In the genomic region with DNA sequence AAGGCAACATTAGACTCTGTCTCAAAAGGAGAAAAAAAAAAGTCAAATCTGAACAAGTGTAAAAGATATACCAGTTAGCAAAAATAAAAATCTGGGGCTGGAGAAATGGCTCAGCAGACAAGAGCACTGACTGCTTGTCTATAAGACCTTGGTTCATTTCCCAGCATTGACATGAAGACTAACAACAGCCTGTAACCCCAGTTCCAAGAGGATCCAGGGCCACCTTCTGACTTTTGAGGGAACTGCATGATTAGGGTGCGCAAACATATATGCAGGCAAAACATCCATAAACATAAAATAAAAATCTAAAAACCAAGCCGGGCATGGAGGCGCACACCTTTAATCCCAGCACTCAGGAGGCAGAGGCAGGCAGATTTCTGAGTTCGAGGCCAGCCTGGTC, we compare ENCODE assay signal across 21 mouse cellular contexts. TPM values are rescaled to one million over a fixed set of nuclear protein-coding genes. Genes with fewer than 3 reads are reported as not detected.
DNase-seq lines count a peak whose midpoint lies in the region; TF ChIP-seq lines count a peak whose summit lies in the region.
"Had no signal": no experiment of that assay in that cellular context is flagged by ENCODE, and none has a peak within 500 bp of the region (broad histone marks: within the 10 kb centered on the region; RNA-seq: fewer than 3 reads in every experiment).

No protein-coding gene starts in this region.

- TF ChIP-seq CTCF in MEL (IDR thresholded peaks at IDR 0.05 in 2 of 3, conservative IDR thresholded peaks at IDR 0.05 in 1 of 3; ENCODE audit: control insufficient read depth in 1 of 3, insufficient read depth in 1 of 3, low read depth in 2 of 3, low read length in 3 of 3, poor library complexity in 1 of 3, severe bottlenecking in 1 of 3), result peak in 1 of 3 experiments; percentile 57; a peak in 3 of 6 replicates

- TF ChIP-seq EP300 in MEL (IDR thresholded peaks at IDR 0.05; ENCODE audit: low read depth in 1 of 2, low read length in 2 of 2), result no peak

- H3K36me3 ChIP-seq in MEL (ENCODE audit: control insufficient read depth in 1 of 2, insufficient read depth in 2 of 2, low read length in 2 of 2), result peaks cover 0 to 11% of the 10 kb centered on the region in 2 experiments; a peak in 2 of 4 replicates
- H3K36me3 ChIP-seq: hindbrain, embryonic 12.5 days had no signal

- DNase-seq in kidney, adult 9 months, result peak; percentile 12
- DNase-seq in kidney, adult 18-20 months, result no peak
- peak; percentile 29 for DNase-seq in thymus, postnatal 0 days (ENCODE audit: low spot score)
- DNase-seq in thymus, postnatal 10 days (ENCODE audit: low spot score in 2 of 2), result no peak
- peak; percentile 57 for DNase-seq in MEL (ENCODE audit: low read depth, low spot score)
- DNase-seq in retina, embryonic 14.5 days (ENCODE audit: low spot score), result peak; percentile 11
- no peak for DNase-seq in gastrocnemius, adult 18-20 months (ENCODE audit: low spot score)
- DNase-seq in cerebellum, adult 9-11 months, result no peak
- DNase-seq: cerebellum, adult 9-10 months; gastrocnemius, postnatal 36 days; kidney, adult 8-10 months; right cerebral cortex, adult 18-20 months had no signal

- peaks cover 16% of the 10 kb centered on the region for H3K79me2 ChIP-seq in MEL (ENCODE audit: control insufficient read depth, insufficient read depth, low read length, poor library complexity)

- peak; percentile 49 for TF ChIP-seq RAD21 in MEL (IDR thresholded peaks at IDR 0.05; ENCODE audit: low read depth, low read length)

- no peak for TF ChIP-seq POLR2A in MEL (IDR thresholded peaks at IDR 0.05; ENCODE audit: control insufficient read depth in 1 of 2, insufficient read depth in 1 of 2, low read depth in 1 of 2, low read length in 2 of 2, poor library complexity in 1 of 2)

- no peaks in the 10 kb centered on the region for H3K27me3 ChIP-seq in MEL (ENCODE audit: control insufficient read depth in 1 of 2, insufficient read depth in 2 of 2, low read length in 2 of 2)
- H3K27me3 ChIP-seq: hindbrain, embryonic 12.5 days; megakaryocyte, embryonic 14.5 days had no signal

- peaks cover 0 to 17% of the 10 kb centered on the region in 2 experiments; a peak in 3 of 4 replicates for H3K4me1 ChIP-seq in MEL (ENCODE audit: control insufficient read depth in 1 of 2, insufficient read depth in 2 of 2, low read length in 2 of 2)

- H3K4me3 ChIP-seq in MEL (ENCODE audit: control insufficient read depth in 1 of 2, insufficient read depth in 1 of 2, low read depth in 2 of 2, low read length in 2 of 2), result no peak overlapping the region
- H3K4me3 ChIP-seq: erythroblast, embryonic 14.5 days; hindbrain, embryonic 12.5 days; megakaryocyte, embryonic 14.5 days had no signal

- H3K27ac ChIP-seq in MEL (ENCODE audit: control insufficient read depth, low read depth, low read length), result no peak overlapping the region
- H3K27ac ChIP-seq: hindbrain, embryonic 12.5 days had no signal

- H3K9me3 ChIP-seq in MEL (replicated peaks; ENCODE audit: insufficient read depth, low read length), result no peaks in the 10 kb centered on the region
- H3K9me3 ChIP-seq: hindbrain, embryonic 12.5 days; megakaryocyte, embryonic 14.5 days had no signal

- no peak overlapping the region for H3K9ac ChIP-seq in MEL (ENCODE audit: control insufficient read depth, low read depth, low read length, poor library complexity, severe bottlenecking)
- H3K9ac ChIP-seq: hindbrain, embryonic 12.5 days had no signal

TF ChIP-seq in MEL, 35 proteins besides CTCF, POLR2A, EP300 and RAD21:
- peak; percentile 13; the same call in 1 of the 2 replicates for TF ChIP-seq ZC3H11A (IDR thresholded peaks at IDR 0.05; ENCODE audit: low read depth, low read length)
- no peak for TF ChIP-seq ZMIZ1 (IDR thresholded peaks at IDR 0.05; ENCODE audit: low read depth, low read length)
- TF ChIP-seq SMC3 (IDR thresholded peaks at IDR 0.05; ENCODE audit: low read depth, low read length), result peak; percentile 58

RNA-seq across cellular contexts. Expression of gene Dpep2nb, which starts 0.6 kb away (rescaled TPM):
- 0.20 TPM in 1 of 2 replicates, not detected in the other for polyA plus RNA-seq in thymus, postnatal 0 days (2015; fragmentation: Nextera tagmentation; extraction: Ambion mirVana)
- total RNA-seq in MEL (2012; rRNA removed), result not detected in 2 replicates
- under 1 TPM in 1 of 2 experiments, not detected in 1; 0.14 TPM for polyA plus RNA-seq in MEL (2012; ENCODE audit: insufficient read depth in 1 of 2, insufficient read length in 2 of 2, low read depth in 1 of 2, low replicate concordance in 2 of 2, missing spikeins in 1 of 2)
- total RNA-seq in gastrocnemius, adult 18-20 months (2021), result not detected
- total RNA-seq: gastrocnemius, postnatal 36 days; layer of hippocampus, adult 8-10 months; left cerebral cortex, postnatal 25 days had no signal
- polyA plus RNA-seq: erythroblast, embryonic 14.5 days; heart, embryonic 14.5 days; hindbrain, embryonic 12.5 days; liver, embryonic 16.5 days; spleen, adult 2 months had no signal

RNA-seq across cellular contexts. Expression of gene Ddx28, which starts 5.3 kb away (rescaled TPM):
- polyA plus RNA-seq in thymus, postnatal 0 days (2015; fragmentation: Nextera tagmentation; extraction: Ambion mirVana), result 21.3 and 21.7 TPM in 2 replicates
- 23.4 and 29.9 TPM in 2 replicates for total RNA-seq in MEL (2012; rRNA removed)
- 10 to 100 TPM in 1 of 2 experiments, not detected in 1; 21.8 TPM for polyA plus RNA-seq in MEL (2012; ENCODE audit: insufficient read depth in 1 of 2, insufficient read length in 2 of 2, low read depth in 1 of 2, low replicate concordance in 2 of 2, missing spikeins in 1 of 2)
- 10 to 100 TPM; 10.6 to 10.9 TPM for total RNA-seq in gastrocnemius, adult 18-20 months (2021)

RNA-seq across cellular contexts. Expression of gene Dus2, which starts 15.3 kb away (rescaled TPM):
- polyA plus RNA-seq in thymus, postnatal 0 days (2015; fragmentation: Nextera tagmentation; extraction: Ambion mirVana), result 25.6 TPM in 2 replicates
- total RNA-seq in MEL (2012; rRNA removed), result 8.6 and 9.2 TPM in 2 replicates
- polyA plus RNA-seq in MEL (2012; ENCODE audit: insufficient read depth in 1 of 2, insufficient read length in 2 of 2, low read depth in 1 of 2, low replicate concordance in 2 of 2, missing spikeins in 1 of 2), result 10 to 100 TPM in 1 of 2 experiments, not detected in 1; 11.9 TPM
- 10 to 100 TPM in 1 of 2 experiments, 1 to 10 TPM in 1; 9.6 to 10.4 TPM for total RNA-seq in gastrocnemius, adult 18-20 months (2021)

RNA-seq across cellular contexts. Expression of gene Dpep3, which starts 27.2 kb away (rescaled TPM):
- not detected in 2 replicates for polyA plus RNA-seq in thymus, postnatal 0 days (2015; fragmentation: Nextera tagmentation; extraction: Ambion mirVana)
- total RNA-seq in MEL (2012; rRNA removed), result not detected in 2 replicates
- under 1 TPM in 1 of 2 experiments, not detected in 1; 0.11 TPM for polyA plus RNA-seq in MEL (2012; ENCODE audit: insufficient read depth in 1 of 2, insufficient read length in 2 of 2, low read depth in 1 of 2, low replicate concordance in 2 of 2, missing spikeins in 1 of 2)
- total RNA-seq in gastrocnemius, adult 18-20 months (2021), result not detected
- total RNA-seq: gastrocnemius, postnatal 36 days; layer of hippocampus, adult 8-10 months; left cerebral cortex, postnatal 25 days had no signal
- polyA plus RNA-seq: erythroblast, embryonic 14.5 days; heart, embryonic 14.5 days; hindbrain, embryonic 12.5 days; liver, embryonic 16.5 days; neural tube, embryonic 14.5 days had no signal

RNA-seq across cellular contexts. Expression of gene Slc12a4, which starts 40.5 kb away (rescaled TPM):
- 17.5 and 18.6 TPM in 2 replicates for polyA plus RNA-seq in thymus, postnatal 0 days (2015; fragmentation: Nextera tagmentation; extraction: Ambion mirVana)
- 22.2 and 25.6 TPM in 2 replicates for total RNA-seq in MEL (2012; rRNA removed)
- polyA plus RNA-seq in MEL (2012; ENCODE audit: insufficient read depth in 1 of 2, insufficient read length in 2 of 2, low read depth in 1 of 2, low replicate concordance in 2 of 2, missing spikeins in 1 of 2), result 10 to 100 TPM in 1 of 2 experiments, not detected in 1; 32.3 TPM
- total RNA-seq in gastrocnemius, adult 18-20 months (2021), result 10 to 100 TPM in 1 of 2 experiments, 1 to 10 TPM in 1; 8.7 to 16.1 TPM

Comparison
In these comparisons a context has a peak if more than half of its experiments do, and no peak if none do; other contexts are left out.
1. DNase-seq: peak in kidney, adult 9 months (single experiment), thymus, postnatal 0 days (single experiment), MEL (single experiment) and retina, embryonic 14.5 days (single experiment); none in kidney, adult 18-20 months (single experiment), thymus, postnatal 10 days (0 of 2), gastrocnemius, adult 18-20 months (single experiment) and cerebellum, adult 9-11 months (single experiment).